Mouse (Mus musculus): ENCODE measurements around the gene Sox5.

DNA sequence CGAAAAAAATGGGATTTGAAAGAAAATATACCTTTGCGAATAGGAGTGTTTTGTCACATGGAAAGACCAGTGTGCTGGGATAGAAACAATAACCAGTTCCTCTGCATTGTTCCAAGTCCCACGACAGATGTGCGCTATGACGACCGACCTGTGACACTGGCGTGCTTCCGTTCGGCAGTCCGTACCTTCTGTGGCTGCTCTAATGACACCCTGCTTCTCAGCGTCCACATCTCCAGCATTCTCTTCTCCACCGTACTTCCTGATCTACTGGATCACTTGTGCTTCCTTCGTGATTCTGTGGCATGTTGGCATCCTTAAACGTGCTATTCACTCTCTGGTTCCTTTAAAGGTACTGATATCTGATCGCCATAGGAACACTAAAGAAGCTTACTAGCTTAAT is 401.6 kb downstream of the Sox5 start:
- TF ChIP-seq POLR2A (IDR thresholded peaks at IDR 0.05; ENCODE audit: low read depth, low read length): no peak
- no peak for TF ChIP-seq CTCF (IDR thresholded peaks at IDR 0.05; ENCODE audit: borderline replicate concordance, insufficient read depth, low read length)

All from embryonic fibroblast, embryonic 13.5 days (primary cell).